Mouse (Mus musculus) megakaryocyte, embryonic 14.5 days (primary cell): ENCODE data around the gene Mgea5.

Experiments
- FLI1 ChIP-seq: IDR thresholded peaks from 2 replicates; pipeline ENCODE4 v1.6.1; 2012; ENCODE audit warnings: low read length, inconsistent platforms, mixed read lengths
- GATA1 ChIP-seq: IDR thresholded peaks from 3 replicates; pipeline ENCODE4 v1.6.1; 2012; ENCODE audit warnings: mixed read lengths, low read length, inconsistent platforms, borderline replicate concordance

DNA sequence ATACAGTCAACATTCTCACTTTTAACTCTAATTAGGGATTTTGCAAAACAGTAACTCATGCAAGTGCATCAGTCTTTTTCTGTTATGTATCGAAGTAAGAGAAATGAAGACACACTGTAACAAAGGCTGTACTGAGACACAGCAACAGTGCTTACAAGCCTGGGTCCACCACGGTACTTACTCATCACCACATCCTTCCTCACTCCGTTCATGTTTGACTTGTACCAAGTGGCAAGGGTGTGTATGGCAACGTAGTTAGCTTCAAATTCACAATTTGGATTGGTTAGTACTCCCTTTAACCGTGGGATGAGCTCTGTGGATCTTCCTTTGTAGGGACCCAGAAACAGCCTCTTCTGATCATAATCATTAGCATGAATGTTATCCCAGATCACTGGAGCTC is 12.1 kb downstream of the Mgea5 start:
- TF ChIP-seq FLI1 (no peak), GATA1 (no peak)
